Mouse (Mus musculus): Measurements from ENCODE around the gene Cog1. TPM values are rescaled to one million over a fixed set of nuclear protein-coding genes. Genes with fewer than 3 reads are reported as not detected.
A peak's percentile ranks its signal among the peaks of the same experiment; 100 is the strongest.

Gene Cog1
- polyA plus RNA-seq, 1 experiment from 2014 or later: 30.1 TPM

- ATAC-seq (ENCODE audit: low FRiP score): no peak
- DNase-seq (ENCODE audit: low spot score, missing footprints): no peak
- Histone ChIP-seq H3K4me3 (ENCODE audit: low read depth, low read length) (no peak overlapping the region), H3K27me3 (ENCODE audit: control insufficient read depth, insufficient read depth, low read length) (no peaks in the 10 kb centered on the region), H3K36me3 (ENCODE audit: control insufficient read depth, insufficient read depth, low read length) (peaks cover 18% of the 10 kb centered on the region; the same call in 1 of the 2 replicates), H3K27ac (ENCODE audit: low read depth, low read length) (no peak overlapping the region), H3K4me2 (no peak overlapping the region), H3K9ac (ENCODE audit: low read length) (no peak overlapping the region), H3K9me3 (ENCODE audit: control insufficient read depth, low read length) (no peaks in the 10 kb centered on the region), H3K4me1 (ENCODE audit: control insufficient read depth, insufficient read depth, low read length) (peaks cover 7% of the 10 kb centered on the region)
- 85% methylated on average over 5 of the region's 5 CpGs for WGBS
Observed at GRCm38 (mm10) chr11:113691318-113691717, 42.3 kb downstream of the Cog1 start.

GRCm38 (mm10) chr11:113691851-113692250 lies 42.9 kb downstream of the Cog1 start:
- no peak overlapping the region for H3K4me2 ChIP-seq
- H3K27ac ChIP-seq (ENCODE audit: low read depth, low read length): no peak overlapping the region
- peaks cover 18% of the 10 kb centered on the region; the same call in 1 of the 2 replicates for H3K36me3 ChIP-seq (ENCODE audit: control insufficient read depth, insufficient read depth, low read length)
- ATAC-seq (ENCODE audit: low FRiP score) (no peak), DNase-seq (ENCODE audit: low spot score, missing footprints) (no peak)
- no peak overlapping the region for H3K9ac ChIP-seq (ENCODE audit: low read length)
- H3K27me3 ChIP-seq (ENCODE audit: control insufficient read depth, insufficient read depth, low read length): no peaks in the 10 kb centered on the region
- H3K9me3 ChIP-seq (ENCODE audit: control insufficient read depth, low read length): no peaks in the 10 kb centered on the region
- H3K4me1 ChIP-seq (ENCODE audit: control insufficient read depth, insufficient read depth, low read length): peaks cover 2% of the 10 kb centered on the region
- WGBS: 66% methylated on average over 3 of the region's 3 CpGs
- no peak overlapping the region for H3K4me3 ChIP-seq (ENCODE audit: low read depth, low read length)

GRCm38 (mm10) chr11:113697571-113697970 lies 48.6 kb downstream of the Cog1 start:
- ATAC-seq (ENCODE audit: low FRiP score): no peak
- H3K9me3 ChIP-seq (ENCODE audit: control insufficient read depth, low read length): no peaks in the 10 kb centered on the region

GRCm38 (mm10) chr11:113698013-113698545 lies 49.1 kb downstream of the Cog1 start:
- Histone ChIP-seq H3K4me1 (ENCODE audit: control insufficient read depth, insufficient read depth, low read length) (peaks cover 6% of the 10 kb centered on the region), H3K4me2 (no peak overlapping the region), H3K36me3 (ENCODE audit: control insufficient read depth, insufficient read depth, low read length) (peaks cover 11% of the 10 kb centered on the region; the same call in 1 of the 2 replicates), H3K4me3 (ENCODE audit: low read depth, low read length) (no peak overlapping the region), H3K27ac (ENCODE audit: low read depth, low read length) (no peak overlapping the region), H3K9me3 (ENCODE audit: control insufficient read depth, low read length) (no peaks in the 10 kb centered on the region), H3K27me3 (ENCODE audit: control insufficient read depth, insufficient read depth, low read length) (no peaks in the 10 kb centered on the region), H3K9ac (ENCODE audit: low read length) (no peak overlapping the region)
- 68% methylated on average over 12 of the region's 12 CpGs for WGBS
- no peak for DNase-seq (ENCODE audit: low spot score, missing footprints)
- ATAC-seq (ENCODE audit: low FRiP score): no peak

More at GRCm38 (mm10) chr11:113697571-113697970, 48.6 kb downstream of the Cog1 start:
- H3K4me1 ChIP-seq (ENCODE audit: control insufficient read depth, insufficient read depth, low read length): peaks cover 6% of the 10 kb centered on the region
- no peaks in the 10 kb centered on the region for H3K27me3 ChIP-seq (ENCODE audit: control insufficient read depth, insufficient read depth, low read length)
- H3K27ac ChIP-seq (ENCODE audit: low read depth, low read length): no peak overlapping the region
- H3K9ac ChIP-seq (ENCODE audit: low read length): no peak overlapping the region
- 28% methylated on average over 5 of the region's 5 CpGs for WGBS
- DNase-seq (ENCODE audit: low spot score, missing footprints): no peak
- H3K36me3 ChIP-seq (ENCODE audit: control insufficient read depth, insufficient read depth, low read length): peaks cover 11% of the 10 kb centered on the region; the same call in 1 of the 2 replicates
- no peak overlapping the region for H3K4me2 ChIP-seq
- H3K4me3 ChIP-seq (ENCODE audit: low read depth, low read length): no peak overlapping the region

GRCm38 (mm10) chr11:113699643-113700042 lies 50.7 kb downstream of the Cog1 start:
- peaks cover 11% of the 10 kb centered on the region; the same call in 1 of the 2 replicates for H3K36me3 ChIP-seq (ENCODE audit: control insufficient read depth, insufficient read depth, low read length)

GRCm38 (mm10) chr11:113703758-113704157 lies 54.8 kb downstream of the Cog1 start:
- H3K4me1 ChIP-seq (ENCODE audit: control insufficient read depth, insufficient read depth, low read length): no peaks in the 10 kb centered on the region
- peaks cover 3% of the 10 kb centered on the region; the same call in 1 of the 2 replicates for H3K36me3 ChIP-seq (ENCODE audit: control insufficient read depth, insufficient read depth, low read length)
- ATAC-seq (ENCODE audit: low FRiP score) (peak; percentile 73; the same call in 1 of the 2 replicates), DNase-seq (ENCODE audit: low spot score, missing footprints) (peak; percentile 98)
- 52% methylated on average over 5 of the region's 5 CpGs for WGBS
- no peaks in the 10 kb centered on the region for H3K9me3 ChIP-seq (ENCODE audit: control insufficient read depth, low read length)
- no peak overlapping the region for H3K9ac ChIP-seq (ENCODE audit: low read length)
- peaks cover 2% of the 10 kb centered on the region; the same call in 1 of the 2 replicates for H3K27me3 ChIP-seq (ENCODE audit: control insufficient read depth, insufficient read depth, low read length)
- H3K4me3 ChIP-seq (ENCODE audit: low read depth, low read length): no peak overlapping the region
- no peak overlapping the region for H3K27ac ChIP-seq (ENCODE audit: low read depth, low read length)
- H3K4me2 ChIP-seq: no peak overlapping the region

More at GRCm38 (mm10) chr11:113699643-113700042, 50.7 kb downstream of the Cog1 start:
- no peak overlapping the region for H3K27ac ChIP-seq (ENCODE audit: low read depth, low read length)
- DNase-seq (ENCODE audit: low spot score, missing footprints) (no peak), ATAC-seq (ENCODE audit: low FRiP score) (no peak)
- H3K4me3 ChIP-seq (ENCODE audit: low read depth, low read length): no peak overlapping the region
- H3K9ac ChIP-seq (ENCODE audit: low read length): no peak overlapping the region
- no peaks in the 10 kb centered on the region for H3K9me3 ChIP-seq (ENCODE audit: control insufficient read depth, low read length)
- H3K27me3 ChIP-seq (ENCODE audit: control insufficient read depth, insufficient read depth, low read length): no peaks in the 10 kb centered on the region
- 92% methylated on average over 7 of the region's 7 CpGs for WGBS
- peaks cover 6% of the 10 kb centered on the region for H3K4me1 ChIP-seq (ENCODE audit: control insufficient read depth, insufficient read depth, low read length)
- no peak overlapping the region for H3K4me2 ChIP-seq

- ATAC-seq (ENCODE audit: low FRiP score): no peak
- H3K4me3 ChIP-seq (ENCODE audit: low read depth, low read length): no peak overlapping the region
- no peak overlapping the region for H3K4me2 ChIP-seq
- no peak overlapping the region for H3K9ac ChIP-seq (ENCODE audit: low read length)
- H3K9me3 ChIP-seq (ENCODE audit: control insufficient read depth, low read length): no peaks in the 10 kb centered on the region
- no peak overlapping the region for H3K27ac ChIP-seq (ENCODE audit: low read depth, low read length)
- peaks cover 2% of the 10 kb centered on the region for H3K27me3 ChIP-seq (ENCODE audit: control insufficient read depth, insufficient read depth, low read length)
- H3K4me1 ChIP-seq (ENCODE audit: control insufficient read depth, insufficient read depth, low read length): peaks cover 19% of the 10 kb centered on the region
- 92% methylated on average over 15 of the region's 15 CpGs for WGBS
- no peak for DNase-seq (ENCODE audit: low spot score, missing footprints)
- H3K36me3 ChIP-seq (ENCODE audit: control insufficient read depth, insufficient read depth, low read length): no peaks in the 10 kb centered on the region
Observed at GRCm38 (mm10) chr11:113705966-113706652, 57.1 kb downstream of the Cog1 start.

GRCm38 (mm10) chr11:113708629-113709213 lies 59.8 kb downstream of the Cog1 start:
- H3K27ac ChIP-seq (ENCODE audit: low read depth, low read length): no peak overlapping the region
- no peak overlapping the region for H3K9ac ChIP-seq (ENCODE audit: low read length)
- no peak for DNase-seq (ENCODE audit: low spot score, missing footprints)
- no peak overlapping the region for H3K4me3 ChIP-seq (ENCODE audit: low read depth, low read length)
- peaks cover 19% of the 10 kb centered on the region for H3K4me1 ChIP-seq (ENCODE audit: control insufficient read depth, insufficient read depth, low read length)
- H3K9me3 ChIP-seq (ENCODE audit: control insufficient read depth, low read length): no peaks in the 10 kb centered on the region
- peaks cover 2% of the 10 kb centered on the region for H3K27me3 ChIP-seq (ENCODE audit: control insufficient read depth, insufficient read depth, low read length)
- 44% methylated on average over 19 of the region's 19 CpGs for WGBS
- H3K4me2 ChIP-seq: no peak overlapping the region
- H3K36me3 ChIP-seq (ENCODE audit: control insufficient read depth, insufficient read depth, low read length): no peaks in the 10 kb centered on the region
- ATAC-seq (ENCODE audit: low FRiP score): no peak

- Histone ChIP-seq H3K27ac (ENCODE audit: low read depth, low read length) (no peak overlapping the region), H3K27me3 (ENCODE audit: control insufficient read depth, insufficient read depth, low read length) (peaks cover 2% of the 10 kb centered on the region), H3K36me3 (ENCODE audit: control insufficient read depth, insufficient read depth, low read length) (no peaks in the 10 kb centered on the region), H3K4me2 (no peak overlapping the region), H3K4me1 (ENCODE audit: control insufficient read depth, insufficient read depth, low read length) (peaks cover 19% of the 10 kb centered on the region), H3K9ac (ENCODE audit: low read length) (no peak overlapping the region), H3K9me3 (ENCODE audit: control insufficient read depth, low read length) (no peaks in the 10 kb centered on the region), H3K4me3 (ENCODE audit: low read depth, low read length) (no peak overlapping the region)
- WGBS: 11% methylated on average over 15 of the region's 15 CpGs
- ATAC-seq (ENCODE audit: low FRiP score) (peak; percentile 8; the same call in 1 of the 2 replicates), DNase-seq (ENCODE audit: low spot score, missing footprints) (peak; percentile 87)
Observed at GRCm38 (mm10) chr11:113709272-113709671, 60.3 kb downstream of the Cog1 start.

Data from midbrain, embryonic 11.5 days (tissue).